Mouse (Mus musculus) retina, postnatal 1 day (tissue): ENCODE results near the gene Ywhaq.
"Not testable (repeated sequence)": the region's sequence is repeated elsewhere in the genome, so short reads cannot be mapped to it uniquely, and the experiment has no call there.

Source experiments
- DNase-seq: peaks from one replicate; pipeline ENCODE4 v3.0.0-alpha.2; 2012

Gene Ywhaq

GRCm38 (mm10) chr12:21408789-21409367, 8.6 kb downstream of the Ywhaq start:
- DNase-seq: no peak

- no peak for DNase-seq
These were observed 14.7 kb downstream of the Ywhaq start for GRCm38 (mm10) chr12:21402771-21403170.

GRCm38 (mm10) chr12:21386201-21386600, 31.2 kb downstream of the Ywhaq start:
- no peak for DNase-seq

DNA sequence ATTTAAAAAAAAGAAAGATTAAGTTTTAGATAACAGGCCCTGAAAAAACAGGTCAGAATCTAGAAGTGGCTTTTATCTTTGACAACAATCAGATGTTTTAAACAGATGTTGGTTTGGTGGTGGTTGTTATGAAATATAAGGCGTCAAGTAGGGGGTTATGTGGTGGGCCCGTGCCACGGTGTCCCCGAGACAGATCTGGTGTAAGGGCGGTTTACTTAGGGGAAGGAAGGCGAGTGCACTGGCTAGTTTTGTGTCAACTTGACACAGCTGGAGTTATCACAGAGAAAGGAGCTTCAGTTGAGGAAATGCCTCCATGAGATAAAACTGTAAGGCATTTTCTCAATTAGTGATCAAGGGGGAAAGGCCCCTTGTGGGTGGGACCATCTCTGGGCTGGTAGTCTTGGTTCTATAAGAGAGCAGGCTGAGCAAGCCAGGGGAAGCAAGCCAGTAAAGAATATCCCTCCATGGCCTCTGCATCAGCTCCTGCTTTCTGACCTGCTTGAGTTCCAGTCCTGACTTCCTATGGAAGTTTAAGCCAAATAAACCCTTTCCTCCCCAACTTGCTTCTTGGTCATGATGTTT, 38.6 kb downstream of the Ywhaq start:
- DNase-seq: not testable (repeated sequence)

GRCm38 (mm10) chr12:21375376-21376157, 41.9 kb downstream of the Ywhaq start:
- DNase-seq: no peak

DNA sequence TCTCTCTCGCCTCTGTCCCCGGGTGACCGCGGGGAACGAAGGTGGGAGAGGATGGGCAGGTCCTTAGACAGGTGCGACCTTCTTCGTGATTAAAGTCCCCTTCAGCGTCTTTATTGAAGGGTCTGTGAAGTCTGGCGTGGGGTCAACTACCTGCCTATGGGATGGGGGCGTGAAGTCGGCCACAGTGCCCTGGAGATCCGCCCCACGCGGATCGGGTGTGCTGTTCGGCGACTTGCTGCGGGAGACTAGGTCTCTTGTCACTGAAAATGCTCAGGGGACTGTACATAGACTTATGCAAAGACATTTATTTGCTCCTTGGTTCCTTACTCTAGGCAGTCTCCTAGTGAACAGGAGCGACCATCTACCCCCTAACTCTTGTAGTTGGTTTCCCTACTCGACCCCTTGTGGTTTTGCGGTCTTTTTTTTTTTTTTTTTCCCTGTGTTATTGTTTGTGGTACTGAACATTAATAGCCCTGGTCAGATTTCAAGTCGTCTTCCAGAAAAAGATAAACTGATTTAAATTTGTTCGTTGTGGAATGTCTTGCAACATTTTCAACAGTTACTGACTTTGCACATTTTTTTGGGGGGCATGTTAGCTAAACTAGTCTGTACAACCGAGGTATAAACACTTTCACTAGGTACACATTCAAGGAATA, 43.5 kb downstream of the Ywhaq start:
- DNase-seq: no peak

DNA sequence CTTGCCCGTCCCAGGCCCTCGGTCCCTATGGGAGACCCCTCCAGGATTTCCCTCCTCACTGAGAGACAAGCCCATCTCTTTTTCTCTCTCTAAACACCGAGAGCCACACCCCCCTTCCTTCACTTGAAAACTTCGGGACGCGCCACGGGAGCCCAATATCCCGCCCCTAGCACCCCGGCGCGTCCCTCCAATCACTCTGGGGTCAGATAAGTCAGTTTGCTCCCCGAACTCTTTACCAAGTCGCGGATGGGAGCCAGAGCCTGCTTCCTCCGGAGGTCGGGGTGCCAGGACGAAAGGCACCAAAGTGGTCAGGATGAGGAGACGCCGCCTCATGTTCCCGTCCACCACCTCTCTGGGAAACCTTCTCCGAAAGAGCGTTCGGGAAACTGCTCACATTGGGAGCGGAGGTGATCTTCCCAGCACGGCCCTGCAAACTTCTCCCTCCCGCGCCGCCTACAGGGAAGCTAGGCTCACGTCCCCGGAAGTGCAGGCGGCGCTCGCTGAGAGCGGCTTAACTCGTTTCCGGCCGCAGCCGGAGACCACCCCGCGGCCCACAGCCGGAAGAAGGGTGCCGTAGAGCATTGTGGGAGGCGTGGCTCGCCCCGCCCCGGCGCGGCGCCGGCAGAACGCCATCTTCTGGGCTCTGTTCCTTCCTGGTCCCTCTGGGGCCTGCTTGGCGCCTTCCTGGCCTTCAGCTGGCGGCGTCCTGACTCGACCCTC, 44.2 kb downstream of the Ywhaq start, which contains the start of gene Adam17:
TSS of gene Adam17 (minus strand) at position 533 of the 720 bp plus-strand sequence.
- peak; percentile 98 for DNase-seq

GRCm38 (mm10) chr12:21370035-21370611, 47.3 kb downstream of the Ywhaq start:
- no peak for DNase-seq

DNA sequence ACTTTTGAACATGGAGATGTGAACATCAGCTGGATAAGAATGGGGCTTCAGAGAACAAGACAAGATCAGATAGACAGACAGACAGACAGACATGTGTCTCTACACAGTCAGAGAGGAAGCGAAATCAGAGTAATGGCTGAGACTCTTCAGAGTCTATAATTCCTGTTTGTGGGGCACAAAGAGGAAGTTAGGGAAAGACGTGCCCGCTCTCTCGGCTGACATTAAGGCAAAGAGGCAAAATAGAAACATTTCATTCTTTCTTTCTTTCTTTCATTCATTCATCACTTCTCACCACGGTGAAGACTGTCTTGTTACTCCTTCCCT, 48.4 kb downstream of the Ywhaq start:
- no peak for DNase-seq

- DNase-seq: no peak
These were observed 48.9 kb downstream of the Ywhaq start for GRCm38 (mm10) chr12:21368376-21369086.

- no peak for DNase-seq
These were observed 52.6 kb downstream of the Ywhaq start for GRCm38 (mm10) chr12:21364624-21365435.

DNA sequence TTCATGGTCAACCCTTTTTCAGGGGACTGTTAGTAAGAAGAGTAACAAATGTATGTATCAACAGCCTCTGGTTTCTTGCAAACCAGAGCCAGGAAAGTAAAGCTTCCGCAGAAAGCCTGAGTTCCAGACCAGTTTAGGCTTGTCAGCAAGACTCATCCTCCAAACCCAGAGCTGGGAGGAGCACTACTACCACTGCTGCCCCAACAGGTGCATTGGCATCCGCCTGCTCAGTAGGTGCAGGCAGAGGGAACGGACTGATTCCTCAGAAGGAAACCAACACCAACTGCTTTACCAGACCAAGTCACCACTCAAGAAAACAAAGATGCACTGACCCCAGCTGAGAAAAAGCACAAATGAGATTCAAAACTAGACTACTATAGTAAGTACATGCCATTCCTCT, 54.2 kb downstream of the Ywhaq start:
- DNase-seq: no peak

DNA sequence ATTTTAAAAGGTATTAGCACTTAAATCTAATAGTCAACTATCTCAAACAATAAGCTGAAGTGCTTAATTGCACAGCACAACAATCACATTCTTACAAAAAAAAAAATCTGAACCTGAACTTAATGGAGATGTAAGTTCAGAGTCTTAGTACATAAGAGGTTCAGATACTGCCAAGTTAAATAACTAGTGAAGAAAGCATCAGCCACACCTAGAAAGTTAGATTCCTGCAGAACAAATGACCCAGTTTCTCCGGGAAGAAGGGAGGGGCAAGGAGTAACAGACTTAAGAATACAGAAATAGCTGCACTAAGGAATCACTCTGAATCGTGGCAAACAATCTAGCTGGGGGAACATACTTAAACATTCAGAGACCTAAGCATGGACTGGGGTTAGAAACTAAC, 54.8 kb downstream of the Ywhaq start:
- DNase-seq: no peak

DNA sequence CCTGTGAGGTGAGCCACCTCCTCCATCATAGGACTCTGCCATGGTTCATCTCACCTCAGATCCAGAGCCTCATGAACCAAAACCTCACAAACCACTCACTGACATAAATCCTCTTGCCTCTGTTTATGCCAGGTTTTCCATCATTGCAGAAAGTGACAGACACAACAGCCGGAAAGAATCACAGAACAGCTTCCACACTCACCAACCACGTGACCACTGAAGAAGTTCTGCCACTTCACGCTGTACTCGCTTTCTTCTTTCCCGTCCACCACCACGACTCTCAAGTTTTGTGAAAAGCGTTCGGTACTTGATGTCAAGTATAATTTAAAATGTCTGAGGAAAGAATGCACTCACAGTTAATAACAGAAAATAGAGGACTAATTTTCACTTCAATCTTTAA, 63.8 kb downstream of the Ywhaq start:
- DNase-seq: no peak

GRCm38 (mm10) chr12:21350113-21350876, 67.1 kb downstream of the Ywhaq start:
- DNase-seq: no peak

DNA sequence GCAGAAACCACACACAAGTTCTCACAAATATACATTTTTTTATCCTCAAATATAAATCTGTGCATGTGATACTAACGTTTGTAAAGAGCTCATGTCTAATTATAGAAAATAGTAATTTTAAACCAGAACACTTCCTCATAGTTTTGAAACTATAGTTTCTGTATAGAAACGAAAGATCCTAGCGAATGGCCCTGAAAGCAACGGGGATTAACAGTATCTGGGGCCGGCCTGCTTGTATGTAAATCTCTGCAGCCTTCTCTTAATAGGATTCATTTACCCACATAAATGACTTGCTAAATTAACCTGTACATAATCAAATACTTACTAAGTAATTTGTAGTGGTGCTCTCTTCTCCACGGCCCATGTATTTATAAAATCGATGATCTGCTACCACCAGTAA, 70.5 kb downstream of the Ywhaq start:
- no peak for DNase-seq

- no peak for DNase-seq
These were observed 76.8 kb downstream of the Ywhaq start for GRCm38 (mm10) chr12:21340674-21341073.
